Comparison of ENCODE assay signal across 10 mouse cellular contexts in genomic region chr13:101597243-101598125, GRCm38 (mm10).
DNase-seq lines count a peak whose midpoint lies in the region; ATAC-seq lines count a peak whose summit lies in the region.
"Had no signal": no experiment of that assay in that cellular context is flagged by ENCODE, and none has a peak within 500 bp of the region (broad histone marks: within the 10 kb centered on the region; RNA-seq: fewer than 3 reads in every experiment).

No protein-coding gene starts in this region.

- H3K4me1 ChIP-seq in heart, embryonic 14.5 days (ENCODE audit: control insufficient read depth in 2 of 2, insufficient read depth in 2 of 2, low read length in 2 of 2): peaks cover 7 to 11% of the 10 kb centered on the region in 2 experiments; a peak in 3 of 4 replicates
- H3K4me1 ChIP-seq in midbrain, embryonic 16.5 days (ENCODE audit: control insufficient read depth, insufficient read depth, low read length): no peaks in the 10 kb centered on the region
- no peaks in the 10 kb centered on the region; the same call in 1 of the 2 replicates for H3K4me1 ChIP-seq in forebrain, embryonic 16.5 days (replicated peaks; ENCODE audit: control insufficient read depth, insufficient read depth, low read length)
- H3K4me1 ChIP-seq: hindbrain, embryonic 15.5 days had no signal

- H3K36me3 ChIP-seq in heart, embryonic 14.5 days (ENCODE audit: control insufficient read depth, insufficient read depth, low read length): no peaks in the 10 kb centered on the region
- H3K36me3 ChIP-seq in midbrain, embryonic 16.5 days (ENCODE audit: control insufficient read depth, insufficient read depth, low read length): no peaks in the 10 kb centered on the region
- no peaks in the 10 kb centered on the region for H3K36me3 ChIP-seq in forebrain, embryonic 16.5 days (ENCODE audit: control insufficient read depth, insufficient read depth)
- H3K36me3 ChIP-seq: hindbrain, embryonic 15.5 days had no signal

- intact Hi-C loops in heart, postnatal 36 days (cut with DNase I): no loop called here

- 49% methylated on average over 14 of the region's 14 CpGs for WGBS in heart, embryonic 14.5 days
- 73% methylated on average over 14 of the region's 14 CpGs for WGBS in midbrain, embryonic 16.5 days
- 50% methylated on average over 14 of the region's 14 CpGs for WGBS in forebrain, embryonic 16.5 days

- no peaks in the 10 kb centered on the region for H3K9me3 ChIP-seq in heart, embryonic 14.5 days (ENCODE audit: control insufficient read depth, low read length)
- H3K9me3 ChIP-seq in midbrain, embryonic 16.5 days (replicated peaks; ENCODE audit: control insufficient read depth, low read length, poor library complexity, severe bottlenecking): no peaks in the 10 kb centered on the region
- no peaks in the 10 kb centered on the region for H3K9me3 ChIP-seq in forebrain, embryonic 16.5 days (ENCODE audit: control insufficient read depth, low read length)
- H3K9me3 ChIP-seq: hindbrain, embryonic 15.5 days had no signal

- H3K27me3 ChIP-seq in heart, embryonic 14.5 days (ENCODE audit: control insufficient read depth, insufficient read depth, low read length): no peaks in the 10 kb centered on the region
- H3K27me3 ChIP-seq in midbrain, embryonic 16.5 days (ENCODE audit: control insufficient read depth, insufficient read depth, low read depth, low read length): no peaks in the 10 kb centered on the region
- H3K27me3 ChIP-seq in forebrain, embryonic 16.5 days (replicated peaks; ENCODE audit: control insufficient read depth, insufficient read depth, low read length): no peaks in the 10 kb centered on the region
- H3K27me3 ChIP-seq: hindbrain, embryonic 15.5 days had no signal

- ATAC-seq in heart, embryonic 14.5 days (ENCODE audit: insufficient number of reproducible peaks, insufficient read depth, low FRiP score, low read depth): no peak
- ATAC-seq in midbrain, embryonic 16.5 days: no peak
- no peak for ATAC-seq in forebrain, embryonic 16.5 days

- no peak overlapping the region; a peak in 1 of 4 replicates for H3K27ac ChIP-seq in heart, embryonic 14.5 days (replicated peaks in 1 of 2; ENCODE audit: control insufficient read depth in 1 of 2, insufficient read depth in 1 of 2, low read depth in 2 of 2, low read length in 2 of 2)
- no peak overlapping the region for H3K27ac ChIP-seq in midbrain, embryonic 16.5 days (ENCODE audit: low read length)
- no peak overlapping the region for H3K27ac ChIP-seq in forebrain, embryonic 16.5 days (ENCODE audit: low read length)
- H3K27ac ChIP-seq: hindbrain, embryonic 15.5 days had no signal

- DNase-seq in heart, postnatal 36 days: no peak
- peak; percentile 51 for DNase-seq in MN1 (ENCODE audit: low spot score)
- peak; percentile 55 to 59 for DNase-seq in cerebellum, adult 18-20 months
- peak; percentile 37 to 44 for DNase-seq in kidney, postnatal 25 days
- DNase-seq in urinary bladder, adult 18-20 months (ENCODE audit: low spot score in 2 of 2): no peak
- DNase-seq: lung, postnatal 4 days had no signal

- no peak overlapping the region for H3K4me3 ChIP-seq in heart, embryonic 14.5 days (ENCODE audit: control insufficient read depth in 1 of 2, insufficient read depth in 1 of 2, low read depth in 1 of 2, low read length in 2 of 2)
- H3K4me3 ChIP-seq in midbrain, embryonic 16.5 days (ENCODE audit: low read depth, low read length): no peak overlapping the region
- no peak overlapping the region for H3K4me3 ChIP-seq in forebrain, embryonic 16.5 days (replicated peaks; ENCODE audit: low read length)
- H3K4me3 ChIP-seq: hindbrain, embryonic 15.5 days had no signal

- H3K9ac ChIP-seq in heart, embryonic 14.5 days (ENCODE audit: low read length): no peak overlapping the region
- H3K9ac ChIP-seq in midbrain, embryonic 16.5 days (ENCODE audit: low read depth, low read length): no peak overlapping the region
- no peak overlapping the region for H3K9ac ChIP-seq in forebrain, embryonic 16.5 days (replicated peaks; ENCODE audit: low read depth, low read length)
- H3K9ac ChIP-seq: hindbrain, embryonic 15.5 days had no signal

- peak overlapping the region; percentile 35 for H3K4me2 ChIP-seq in heart, embryonic 14.5 days (ENCODE audit: low read length)
- H3K4me2 ChIP-seq in midbrain, embryonic 16.5 days (ENCODE audit: low read length): no peak overlapping the region
- no peak overlapping the region for H3K4me2 ChIP-seq in forebrain, embryonic 16.5 days (ENCODE audit: low read length)
- H3K4me2 ChIP-seq: hindbrain, embryonic 15.5 days had no signal

Comparison
In these comparisons a context has a peak if more than half of its experiments do, and no peak if none do; other contexts are left out.
1. DNase-seq: peak in MN1 (single experiment), cerebellum, adult 18-20 months (2 of 2) and kidney, postnatal 25 days (2 of 2); none in heart, postnatal 36 days (0 of 2) and urinary bladder, adult 18-20 months (0 of 2).